Mouse (Mus musculus): ENCODE results near the gene Rmnd5a. TPM values are rescaled to one million over a fixed set of nuclear protein-coding genes. Genes with fewer than 3 reads are reported as not detected.
"Not testable (repeated sequence)": the region's sequence is repeated elsewhere in the genome, so short reads cannot be mapped to it uniquely, and the experiment has no call there.

The Rmnd5a gene
- 8.4 and 9.9 TPM in 2 replicates for polyA plus RNA-seq (2015; fragmentation: Nextera tagmentation; extraction: Ambion mirVana)

- ATAC-seq (replicated peaks; ENCODE audit: insufficient number of reproducible peaks, insufficient read depth, low FRiP score, low read depth) = peak; percentile 98
- Histone ChIP-seq H3K27me3 (no peaks in the 10 kb centered on the region), H3K36me3 (no peaks in the 10 kb centered on the region), H3K9me3 (replicated peaks) (no peaks in the 10 kb centered on the region), H3K9ac (peak within 1 kb of the TSS; percentile 87), H3K4me2 (peak within 1 kb of the TSS; percentile 95), H3K4me3 (peak within 1 kb of the TSS; percentile 91), H3K27ac (peak within 1 kb of the TSS; percentile 97), H3K4me1 (replicated peaks) (peaks cover 31% of the 10 kb centered on the region)
- under 1% methylated on average over 75 of the region's 75 CpGs for WGBS
These were observed at the start of gene Rmnd5a for GRCm38 (mm10) chr6:71440492-71441250. TSS of gene Rmnd5a (minus strand) at chr6:71440637.

- 37% methylated on average over 3 of the region's 4 CpGs for WGBS
- Histone ChIP-seq H3K36me3 (no peaks in the 10 kb centered on the region), H3K27ac (no peak overlapping the region), H3K4me1 (replicated peaks) (no peaks in the 10 kb centered on the region), H3K27me3 (no peaks in the 10 kb centered on the region), H3K9ac (no peak overlapping the region), H3K9me3 (replicated peaks) (no peaks in the 10 kb centered on the region), H3K4me3 (no peak overlapping the region), H3K4me2 (no peak overlapping the region)
- no peak for ATAC-seq (replicated peaks; ENCODE audit: insufficient number of reproducible peaks, insufficient read depth, low FRiP score, low read depth)
These were observed 47.5 kb upstream of the Rmnd5a start for GRCm38 (mm10) chr6:71487966-71488365.

GRCm38 (mm10) chr6:71486867-71487266 is 46.4 kb upstream of the Rmnd5a start:
- H3K9ac ChIP-seq = no peak overlapping the region
- no peaks in the 10 kb centered on the region for H3K36me3 ChIP-seq
- 82% methylated on average over 1 of the region's 1 CpGs for WGBS
- H3K27me3 ChIP-seq = no peaks in the 10 kb centered on the region
- H3K4me3 ChIP-seq = no peak overlapping the region
- no peaks in the 10 kb centered on the region for H3K4me1 ChIP-seq (replicated peaks)
- H3K9me3 ChIP-seq (replicated peaks) = no peaks in the 10 kb centered on the region
- no peak for ATAC-seq (replicated peaks; ENCODE audit: insufficient number of reproducible peaks, insufficient read depth, low FRiP score, low read depth)
- no peak overlapping the region for H3K4me2 ChIP-seq
- no peak overlapping the region for H3K27ac ChIP-seq

GRCm38 (mm10) chr6:71486226-71486625 is 45.8 kb upstream of the Rmnd5a start:
- ATAC-seq (replicated peaks; ENCODE audit: insufficient number of reproducible peaks, insufficient read depth, low FRiP score, low read depth) = no peak

GRCm38 (mm10) chr6:71485246-71485645 is 44.8 kb upstream of the Rmnd5a start:
- Histone ChIP-seq H3K27me3 (no peaks in the 10 kb centered on the region), H3K36me3 (no peaks in the 10 kb centered on the region), H3K4me2 (no peak overlapping the region), H3K9ac (no peak overlapping the region), H3K9me3 (replicated peaks) (no peaks in the 10 kb centered on the region), H3K27ac (no peak overlapping the region), H3K4me1 (replicated peaks) (no peaks in the 10 kb centered on the region), H3K4me3 (no peak overlapping the region)
- WGBS = 79% methylated on average over 5 of the region's 5 CpGs
- no peak for ATAC-seq (replicated peaks; ENCODE audit: insufficient number of reproducible peaks, insufficient read depth, low FRiP score, low read depth)

More at GRCm38 (mm10) chr6:71486226-71486625, 45.8 kb upstream of the Rmnd5a start:
- Histone ChIP-seq H3K27ac (no peak overlapping the region), H3K4me1 (replicated peaks) (no peaks in the 10 kb centered on the region), H3K27me3 (no peaks in the 10 kb centered on the region), H3K9ac (no peak overlapping the region), H3K4me2 (no peak overlapping the region), H3K4me3 (no peak overlapping the region), H3K36me3 (no peaks in the 10 kb centered on the region), H3K9me3 (replicated peaks) (no peaks in the 10 kb centered on the region)
- WGBS = 64% methylated on average over 2 of the region's 2 CpGs

- no peak overlapping the region for H3K4me2 ChIP-seq
- no peaks in the 10 kb centered on the region for H3K9me3 ChIP-seq (replicated peaks)
- H3K27ac ChIP-seq = no peak overlapping the region
- no peak overlapping the region for H3K4me3 ChIP-seq
- no peak overlapping the region for H3K9ac ChIP-seq
- no peaks in the 10 kb centered on the region for H3K36me3 ChIP-seq
- H3K4me1 ChIP-seq (replicated peaks) = no peaks in the 10 kb centered on the region
- no peak for ATAC-seq (replicated peaks; ENCODE audit: insufficient number of reproducible peaks, insufficient read depth, low FRiP score, low read depth)
- WGBS = 70% methylated on average over 7 of the region's 7 CpGs
- H3K27me3 ChIP-seq = no peaks in the 10 kb centered on the region
These were observed 40.7 kb upstream of the Rmnd5a start for GRCm38 (mm10) chr6:71481136-71481535.

- H3K4me1 ChIP-seq (replicated peaks) = no peaks in the 10 kb centered on the region
- H3K36me3 ChIP-seq = no peaks in the 10 kb centered on the region
- no peak overlapping the region for H3K27ac ChIP-seq
- H3K9me3 ChIP-seq (replicated peaks) = no peaks in the 10 kb centered on the region
- H3K4me2 ChIP-seq = no peak overlapping the region
- H3K4me3 ChIP-seq = no peak overlapping the region
- H3K27me3 ChIP-seq = no peaks in the 10 kb centered on the region
- ATAC-seq (replicated peaks; ENCODE audit: insufficient number of reproducible peaks, insufficient read depth, low FRiP score, low read depth) = no peak
- H3K9ac ChIP-seq = no peak overlapping the region
- 100% methylated on average over 1 of the region's 1 CpGs for WGBS
These were observed 39.7 kb upstream of the Rmnd5a start for GRCm38 (mm10) chr6:71480136-71480535.

GRCm38 (mm10) chr6:71479588-71479987 is 39.2 kb upstream of the Rmnd5a start:
- not testable (repeated sequence) for H3K9ac ChIP-seq; H3K4me1 ChIP-seq (replicated peaks); H3K27ac ChIP-seq; H3K27me3 ChIP-seq; H3K36me3 ChIP-seq; H3K4me2 ChIP-seq; ATAC-seq (replicated peaks; ENCODE audit: insufficient number of reproducible peaks, insufficient read depth, low FRiP score, low read depth); H3K4me3 ChIP-seq; H3K9me3 ChIP-seq (replicated peaks)
- WGBS = 85% methylated on average over 2 of the region's 2 CpGs

GRCm38 (mm10) chr6:71478816-71479568 is 38.6 kb upstream of the Rmnd5a start:
- 92% methylated on average over 10 of the region's 10 CpGs for WGBS
- not testable (repeated sequence) for H3K9ac ChIP-seq; H3K27ac ChIP-seq; H3K4me3 ChIP-seq; H3K27me3 ChIP-seq; H3K4me2 ChIP-seq; H3K36me3 ChIP-seq; ATAC-seq (replicated peaks; ENCODE audit: insufficient number of reproducible peaks, insufficient read depth, low FRiP score, low read depth); H3K4me1 ChIP-seq (replicated peaks); H3K9me3 ChIP-seq (replicated peaks)

- Histone ChIP-seq H3K36me3 (no peaks in the 10 kb centered on the region), H3K9me3 (replicated peaks) (no peaks in the 10 kb centered on the region), H3K4me3 (no peak overlapping the region), H3K4me2 (no peak overlapping the region), H3K27ac (no peak overlapping the region), H3K4me1 (replicated peaks) (no peaks in the 10 kb centered on the region), H3K9ac (no peak overlapping the region), H3K27me3 (no peaks in the 10 kb centered on the region)
- WGBS = 57% methylated on average over 5 of the region's 5 CpGs
- ATAC-seq (replicated peaks; ENCODE audit: insufficient number of reproducible peaks, insufficient read depth, low FRiP score, low read depth) = no peak
These were observed 36.3 kb upstream of the Rmnd5a start for GRCm38 (mm10) chr6:71476783-71477182.

- Histone ChIP-seq H3K4me3 (no peak overlapping the region), H3K4me1 (replicated peaks) (no peaks in the 10 kb centered on the region), H3K4me2 (no peak overlapping the region), H3K27ac (no peak overlapping the region), H3K27me3 (no peaks in the 10 kb centered on the region), H3K9me3 (replicated peaks) (no peaks in the 10 kb centered on the region), H3K36me3 (no peaks in the 10 kb centered on the region), H3K9ac (no peak overlapping the region)
- no peak for ATAC-seq (replicated peaks; ENCODE audit: insufficient number of reproducible peaks, insufficient read depth, low FRiP score, low read depth)
- WGBS = 83% methylated on average over 3 of the region's 3 CpGs
These were observed 35.2 kb upstream of the Rmnd5a start for GRCm38 (mm10) chr6:71475604-71476003.

Measured in heart, embryonic 15.5 days (tissue).